Mouse (Mus musculus) testis, postnatal 14 days (tissue): ENCODE data around the gene Tm6sf1.
A peak's percentile ranks its signal among the peaks of the same experiment; 100 is the strongest.

Source experiments
- DNase-seq: peaks from one replicate; pipeline ENCODE4 v3.0.0; 2021; ENCODE audit warnings: low spot score

Gene Tm6sf1

GRCm38 (mm10) chr7:81850171-81850570 lies 8.6 kb upstream of the Tm6sf1 start:
- DNase-seq = no peak

GRCm38 (mm10) chr7:81851706-81852105 lies 7.1 kb upstream of the Tm6sf1 start:
- no peak for DNase-seq

DNA sequence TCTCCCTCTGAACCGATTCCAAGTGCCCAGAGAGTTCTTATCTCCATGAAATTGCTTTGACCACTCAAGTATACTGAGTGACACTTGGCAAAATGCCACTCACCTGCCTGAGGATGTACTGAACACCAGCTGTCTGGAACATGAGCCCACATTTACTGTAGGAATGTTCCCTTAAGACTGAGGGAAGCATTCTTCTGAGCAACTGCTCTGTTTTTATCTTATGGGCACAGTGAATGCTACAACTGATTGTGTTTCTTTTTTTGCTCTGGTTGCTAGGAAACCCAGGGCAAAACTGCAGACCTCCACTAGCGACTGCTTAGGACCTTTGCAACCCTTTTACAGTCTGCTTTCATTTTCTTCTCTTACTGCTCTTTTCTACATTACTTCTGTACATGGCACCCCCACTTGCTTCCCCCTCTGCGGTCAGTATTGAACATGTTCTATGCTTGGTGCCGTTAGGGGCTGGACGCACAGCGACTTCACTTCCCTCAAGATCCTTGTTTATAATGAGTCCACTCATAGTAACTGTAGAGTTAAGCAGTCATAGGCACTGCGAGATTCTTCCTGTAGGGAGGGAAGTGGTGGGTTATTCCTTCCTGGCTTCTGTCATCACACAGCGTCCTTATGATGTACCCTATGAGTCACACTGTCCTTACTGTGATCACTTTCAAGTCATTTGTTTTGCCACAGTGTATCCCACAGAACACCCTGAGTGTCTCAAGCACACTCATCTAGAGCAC lies 4.1 kb upstream of the Tm6sf1 start:
- no peak for DNase-seq

- no peak for DNase-seq
These were observed 3.1 kb upstream of the Tm6sf1 start, which contains the start of gene Gm10160 for GRCm38 (mm10) chr7:81855694-81856093. Gm10160 (minus strand) TSS chr7:81855794.

- DNase-seq = no peak
These were observed 2.6 kb upstream of the Tm6sf1 start for GRCm38 (mm10) chr7:81856221-81856620.

- DNase-seq = no peak
These were observed 565 bp upstream of the Tm6sf1 start for GRCm38 (mm10) chr7:81858236-81858635.

DNA sequence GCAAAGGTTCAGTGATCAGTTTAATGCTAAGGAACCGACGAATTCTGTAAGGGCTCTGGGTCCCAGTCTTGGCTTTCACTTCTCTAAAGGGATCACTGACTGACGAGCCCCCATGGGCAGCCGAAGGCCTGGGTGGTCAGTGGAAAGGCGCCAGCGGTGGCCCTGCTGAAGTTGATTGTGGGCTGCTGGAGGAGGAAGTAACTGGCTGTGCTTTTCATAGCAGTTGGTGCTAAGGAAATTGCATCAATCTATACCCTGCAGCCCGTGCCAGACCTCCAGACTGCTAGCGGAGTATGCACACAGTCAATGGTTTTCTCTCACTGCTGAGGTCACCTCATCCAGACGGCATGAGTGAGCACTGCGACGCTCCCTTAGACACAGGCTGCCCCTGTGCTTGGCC lies 1.3 kb downstream of the Tm6sf1 start:
- no peak for DNase-seq

GRCm38 (mm10) chr7:81860996-81861395 lies 2.2 kb downstream of the Tm6sf1 start:
- DNase-seq = no peak

DNA sequence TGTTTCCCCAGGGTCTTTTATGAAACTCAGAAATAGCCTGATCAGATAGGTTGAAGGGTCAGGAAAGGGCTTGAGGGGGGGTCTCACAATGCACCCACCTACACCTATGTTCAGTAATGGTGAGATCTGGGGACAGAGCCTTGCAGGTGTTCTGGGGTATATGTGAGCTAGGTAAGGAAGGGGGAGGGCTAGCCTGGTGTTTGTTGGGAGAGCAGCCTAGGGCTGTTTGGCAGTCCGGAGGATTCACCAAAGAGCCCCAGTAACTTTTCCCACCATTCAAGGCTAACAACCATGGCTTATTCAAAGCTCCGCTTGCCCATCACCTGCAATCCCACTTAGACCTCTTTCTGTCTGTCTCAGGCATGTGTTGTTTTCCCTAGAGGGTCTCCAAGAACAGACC lies 2.7 kb downstream of the Tm6sf1 start:
- DNase-seq = no peak

- no peak for DNase-seq
These were observed 3.1 kb downstream of the Tm6sf1 start for GRCm38 (mm10) chr7:81861921-81862320.

DNA sequence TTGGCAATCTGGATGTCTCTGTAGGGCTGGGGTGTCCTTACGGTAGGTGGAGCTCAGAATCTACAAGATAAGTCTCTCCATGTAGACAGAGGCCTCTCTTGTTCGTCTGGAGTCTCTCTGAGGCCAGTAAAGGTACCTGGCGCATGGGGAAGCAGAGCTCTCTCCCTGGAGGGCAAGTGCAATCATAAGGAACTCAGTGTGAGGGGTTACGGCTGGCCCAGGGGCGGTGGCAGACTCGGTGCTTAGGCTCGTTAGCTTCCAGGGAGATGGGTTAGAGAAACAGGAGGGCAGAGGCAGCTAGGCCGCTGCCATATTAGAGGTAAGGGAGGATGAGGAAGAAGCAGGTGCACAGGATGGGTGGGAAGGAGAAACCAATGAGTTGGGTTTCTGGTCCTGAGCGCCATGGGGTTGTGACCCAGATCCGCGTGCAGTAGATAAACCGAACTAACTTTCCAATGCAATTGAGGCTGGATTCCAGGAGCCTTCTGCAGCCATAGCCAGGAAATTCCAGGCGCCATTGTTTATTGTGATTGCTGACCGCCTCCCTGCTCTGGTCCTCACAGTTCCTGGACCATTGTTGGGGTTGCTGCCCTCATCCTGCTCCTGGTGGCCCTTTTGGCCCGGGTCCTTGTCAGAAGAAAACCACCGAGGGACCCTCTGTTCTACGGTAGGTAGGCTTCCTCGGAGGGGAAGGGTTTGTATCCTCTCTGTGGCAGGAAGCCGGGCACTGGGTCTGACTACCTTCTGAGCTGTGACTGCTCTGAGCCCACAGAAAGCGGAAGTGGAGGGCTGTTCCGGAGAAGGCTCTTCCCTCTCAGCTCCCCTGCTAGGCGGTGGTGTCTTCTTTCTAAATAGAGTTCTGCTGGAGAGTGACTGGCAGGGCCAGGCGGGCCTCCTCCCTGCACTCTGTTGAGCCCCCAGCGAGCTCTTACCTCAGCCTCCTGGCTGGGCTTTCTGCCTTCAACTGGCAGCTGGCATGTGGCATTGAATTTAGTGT lies 4.1 kb downstream of the Tm6sf1 start:
- no peak for DNase-seq

- no peak for DNase-seq
These were observed 5.8 kb downstream of the Tm6sf1 start for GRCm38 (mm10) chr7:81864552-81864951.

DNA sequence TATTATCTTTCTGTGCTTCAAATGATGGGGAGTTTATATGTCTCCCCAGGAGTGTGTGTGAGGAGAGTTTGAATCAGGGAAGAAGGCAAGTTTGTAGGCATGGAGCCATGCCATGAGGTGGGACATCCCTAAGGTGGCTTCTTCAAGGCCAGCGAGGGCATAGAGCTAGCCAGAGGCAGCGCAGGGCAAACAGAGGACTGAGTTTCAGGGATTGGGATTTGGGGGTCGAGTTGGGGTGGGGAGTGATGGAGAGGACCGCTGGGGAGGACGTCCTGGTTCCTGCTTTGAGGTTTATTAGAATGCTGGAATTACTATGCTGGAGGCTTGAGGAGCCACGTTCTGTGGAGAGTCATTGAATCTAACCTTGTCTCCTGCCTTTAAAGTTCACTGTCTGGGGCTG lies 7.1 kb downstream of the Tm6sf1 start:
- DNase-seq = no peak

DNA sequence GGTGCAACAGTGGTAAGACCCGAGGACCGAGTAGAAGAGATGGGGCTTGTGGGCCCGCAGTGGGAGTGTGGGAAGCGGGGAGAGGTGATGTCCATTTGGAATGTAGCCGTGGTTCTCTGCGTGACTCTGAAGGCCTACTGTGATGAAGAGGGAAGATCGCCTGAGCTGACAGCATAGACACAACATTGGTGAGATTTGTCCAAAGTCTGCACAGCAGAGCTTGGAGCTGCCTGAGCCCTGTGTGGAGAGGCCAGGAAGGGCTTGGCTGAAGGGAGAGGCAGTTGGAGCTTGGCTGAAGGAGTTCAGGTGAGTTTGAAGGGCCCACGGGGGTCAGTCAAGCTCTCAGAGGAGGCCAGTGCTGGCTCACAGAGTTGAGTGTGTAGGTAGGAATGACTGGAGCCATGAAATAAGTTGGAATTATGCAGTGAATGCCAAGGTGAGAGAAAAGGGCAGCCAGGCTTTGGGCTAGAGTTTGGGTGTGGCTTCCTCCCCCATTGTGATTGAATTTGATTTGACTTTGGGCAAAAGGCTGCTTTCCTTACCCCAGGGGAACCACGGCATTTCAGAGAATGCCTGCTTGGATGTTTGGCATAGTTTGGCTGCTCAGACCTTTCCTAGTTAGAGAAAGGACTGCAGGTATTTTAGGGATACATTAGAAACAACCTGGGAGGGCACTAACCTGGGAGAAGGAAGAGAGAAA lies 8.6 kb downstream of the Tm6sf1 start:
- DNase-seq = no peak

DNA sequence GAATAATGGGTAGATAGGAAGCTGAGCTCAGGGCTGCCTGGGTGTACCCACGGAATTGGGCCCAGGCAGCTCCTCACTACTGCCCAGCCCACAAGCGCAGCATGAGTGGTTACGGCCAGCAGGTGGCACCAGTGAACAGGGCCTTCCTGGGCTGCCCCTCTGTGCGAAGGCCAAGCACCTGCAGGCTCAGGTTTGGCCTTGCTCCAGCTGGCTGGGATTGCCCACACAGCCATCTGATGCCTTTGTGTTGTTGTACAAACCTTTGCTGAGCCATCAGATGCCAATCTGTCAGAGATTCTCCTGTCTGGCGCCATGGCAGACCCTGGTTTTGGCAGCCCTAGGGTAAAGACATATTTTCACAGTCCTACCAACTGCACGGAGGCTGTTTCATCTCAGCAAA lies 9.4 kb downstream of the Tm6sf1 start:
- DNase-seq = peak; percentile 52

DNA sequence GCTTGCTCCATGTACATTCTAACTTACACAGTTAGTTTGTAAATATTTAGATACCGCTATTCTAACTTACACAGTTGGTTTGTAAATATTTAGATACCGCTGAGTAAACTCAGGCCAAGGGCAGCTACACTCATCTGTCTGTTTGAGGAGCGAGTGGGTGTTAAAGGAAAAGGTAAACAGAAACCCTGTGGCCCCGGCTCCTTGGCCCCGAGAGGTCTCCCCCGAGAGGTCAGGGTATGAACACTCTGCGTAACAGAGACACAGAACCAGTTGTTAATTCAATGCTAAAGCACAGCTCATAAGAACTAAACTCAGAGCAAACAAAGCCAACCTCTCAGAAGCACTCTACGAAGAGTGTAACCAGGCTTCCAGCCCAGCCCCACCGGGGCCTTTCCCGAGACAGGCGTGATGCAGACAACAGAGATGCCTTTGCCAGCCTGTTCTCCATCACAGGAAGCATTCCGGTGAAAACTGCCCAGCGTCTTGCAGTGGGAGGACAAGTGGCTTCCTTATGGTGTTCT lies 13.8 kb downstream of the Tm6sf1 start:
- no peak for DNase-seq

DNA sequence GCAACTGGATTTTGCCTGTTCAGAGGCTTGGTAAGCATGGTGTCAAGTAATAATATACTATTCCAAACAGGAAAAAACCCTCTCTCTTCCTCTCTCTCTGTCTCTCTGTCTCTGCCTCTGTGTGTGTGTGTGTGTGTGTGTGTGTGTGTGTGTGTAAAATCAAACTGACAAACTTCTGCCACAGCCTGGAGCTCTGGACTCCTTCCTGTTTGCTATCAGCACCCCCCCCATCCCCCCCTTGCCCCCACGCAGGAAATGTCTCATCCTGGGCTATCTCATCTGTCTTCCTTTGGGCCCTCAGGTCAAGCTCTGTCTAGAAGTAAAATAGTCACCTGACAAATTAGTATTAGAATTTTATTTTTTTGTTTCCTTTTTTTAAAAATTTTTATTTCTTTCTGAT lies 15.0 kb downstream of the Tm6sf1 start:
- no peak for DNase-seq

- no peak for DNase-seq
These were observed 15.8 kb downstream of the Tm6sf1 start for GRCm38 (mm10) chr7:81874636-81875035.

DNA sequence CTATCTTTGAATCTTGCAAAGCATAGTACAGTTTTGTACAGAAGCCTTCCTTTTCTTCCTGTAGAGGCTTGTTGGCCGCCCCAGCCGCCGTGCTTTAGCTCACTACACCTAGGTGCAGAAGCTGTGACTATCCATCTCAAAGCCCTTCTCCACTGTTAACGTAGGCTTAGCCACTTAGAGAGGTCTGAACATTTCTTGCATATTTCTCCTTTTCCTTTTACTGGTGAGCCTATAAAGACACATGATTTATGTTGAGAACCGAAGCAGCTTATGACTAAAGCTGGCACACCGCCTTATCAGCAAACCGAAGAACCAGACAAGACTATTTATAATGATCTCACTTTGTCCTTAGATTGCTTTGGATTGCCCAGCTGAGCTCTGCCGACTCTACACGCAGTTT lies 16.6 kb downstream of the Tm6sf1 start:
- no peak for DNase-seq

DNA sequence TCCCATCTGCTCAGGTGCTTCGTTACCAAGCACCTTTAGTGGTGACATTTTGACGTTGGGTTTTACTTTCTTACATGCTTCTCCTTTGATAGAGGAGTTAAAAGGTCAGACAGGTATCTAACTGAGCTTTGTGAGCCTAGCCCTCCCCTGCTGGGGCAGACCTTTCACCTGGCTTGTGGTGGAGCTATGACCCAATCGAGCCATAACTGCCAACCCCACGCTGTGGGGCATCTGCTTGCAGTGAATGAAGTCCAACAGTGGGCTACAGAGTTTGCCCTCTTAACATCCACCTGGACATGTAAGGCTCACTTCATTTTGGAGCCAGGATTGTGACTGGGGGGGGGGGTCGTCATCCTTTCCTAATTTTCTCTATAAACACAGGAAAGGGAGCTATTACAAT lies 21.5 kb downstream of the Tm6sf1 start:
- no peak for DNase-seq

DNA sequence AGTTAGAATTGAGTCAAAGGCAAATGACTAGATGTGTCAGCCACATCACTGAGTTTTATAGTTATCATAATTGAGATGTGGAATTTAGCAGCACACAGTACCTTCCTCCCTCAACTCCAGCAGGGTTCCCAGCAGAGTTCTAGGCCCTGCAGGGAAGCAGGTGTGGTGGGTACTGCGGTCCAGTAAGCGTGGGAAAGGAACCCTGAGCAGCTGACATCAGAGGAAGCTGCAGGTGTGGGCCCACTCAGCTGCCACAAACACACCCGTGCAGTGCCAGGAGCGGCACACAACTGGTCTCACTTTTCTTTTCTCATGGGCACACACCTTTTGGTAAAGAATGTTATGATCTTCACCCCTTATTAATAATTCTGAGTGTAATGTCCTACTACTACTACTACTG lies 22.0 kb downstream of the Tm6sf1 start:
- no peak for DNase-seq

DNA sequence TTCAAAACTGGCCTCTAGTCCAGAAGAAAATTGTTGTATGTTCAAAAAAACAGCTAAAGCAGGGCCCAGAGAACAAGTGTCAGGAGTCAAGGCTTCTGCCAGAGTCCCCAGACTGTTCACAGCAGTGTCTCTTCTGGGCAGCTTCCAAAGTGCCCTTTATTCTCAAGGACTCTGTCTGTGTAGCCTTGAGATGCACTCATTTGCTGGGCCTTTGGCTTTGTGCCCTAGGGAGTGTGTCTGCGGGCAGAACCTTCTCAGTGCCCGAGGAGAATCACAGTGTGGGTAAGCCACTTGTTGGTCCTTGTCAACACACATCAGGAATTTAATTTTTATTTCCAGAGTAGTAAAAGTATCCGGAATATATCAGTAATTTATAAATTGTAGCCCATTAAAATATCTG lies 22.8 kb downstream of the Tm6sf1 start:
- DNase-seq = peak; percentile 84
